Mouse (Mus musculus) CH12.LX (cell line): ENCODE data around the gene Mtnr1b.

Source experiments
- BHLHE40 ChIP-seq: IDR thresholded peaks from 2 replicates; pipeline ENCODE4 v1.6.1; 2011; ENCODE audit warnings: mild to moderate bottlenecking, low read depth, low read length, improper control_type of control experiment
- CHD2 ChIP-seq: IDR thresholded peaks from 2 replicates; pipeline ENCODE4 v1.6.1; 2011; ENCODE audit warnings: low read length, improper control_type of control experiment
- CTCF ChIP-seq, 2 experiments: IDR thresholded peaks in 1 of 2; conservative IDR thresholded peaks in 1 of 2; 2 replicates each; pipeline ENCODE4 v1.5.1; 2011 to 2012; ENCODE audit warnings: low read depth in 2 of 2, low read length in 2 of 2, improper control_type of control experiment in 1 of 2, inconsistent platforms in 1 of 2, mild to moderate bottlenecking in 1 of 2, moderate library complexity in 1 of 2
- E2F4 ChIP-seq: IDR thresholded peaks from 2 replicates; pipeline ENCODE4 v1.6.1; 2011; ENCODE audit warnings: low read depth, low read length, improper control_type of control experiment; ENCODE audit not compliant: insufficient replicate concordance
- ELF1 ChIP-seq: IDR thresholded peaks from 2 replicates; pipeline ENCODE4 v1.6.1; 2014; ENCODE audit warnings: low read depth, mild to moderate bottlenecking, inconsistent platforms, low read length, improper control_type of control experiment
- EP300 ChIP-seq: IDR thresholded peaks from 2 replicates; pipeline ENCODE4 v1.6.1; 2011; ENCODE audit warnings: low read length, improper control_type of control experiment
- ETS1 ChIP-seq: conservative IDR thresholded peaks from 2 replicates; pipeline ENCODE4 v1.6.1; 2012; ENCODE audit warnings: low read depth, mild to moderate bottlenecking, inconsistent platforms, low read length, improper control_type of control experiment, moderate library complexity
- MAX ChIP-seq: IDR thresholded peaks from 2 replicates; pipeline ENCODE4 v1.6.1; 2011; ENCODE audit warnings: low read length, improper control_type of control experiment
- MYC ChIP-seq: IDR thresholded peaks from 2 replicates; pipeline ENCODE4 v1.6.1; 2011; ENCODE audit warnings: low read depth, mild to moderate bottlenecking, improper control_type of control experiment, low read length
- NELFE ChIP-seq: IDR thresholded peaks from 2 replicates; pipeline ENCODE4 v1.6.1; 2011; ENCODE audit warnings: low read depth, low read length, improper control_type of control experiment
- POLR2A ChIP-seq: IDR thresholded peaks from 2 replicates; pipeline ENCODE4 v1.6.1; 2011; ENCODE audit warnings: low read depth, mild to moderate bottlenecking, improper control_type of control experiment, low read length
- POLR2AphosphoS2 ChIP-seq: IDR thresholded peaks from 2 replicates; pipeline ENCODE4 v1.6.1; 2011; ENCODE audit warnings: low read depth, low read length, improper control_type of control experiment
- TBP ChIP-seq: conservative IDR thresholded peaks from 2 replicates; pipeline ENCODE4 v1.6.1; 2011; ENCODE audit warnings: low read depth, low read length, improper control_type of control experiment
- ZNF384 ChIP-seq: IDR thresholded peaks from 2 replicates; pipeline ENCODE4 v1.6.1; 2012; ENCODE audit warnings: low read depth, low read length, improper control_type of control experiment, inconsistent platforms

- no peak for TF ChIP-seq CTCF (conservative IDR thresholded peaks at IDR 0.05 in 1 of 2, IDR thresholded peaks at IDR 0.05 in 1 of 2; ENCODE audit: low read depth in 2 of 2, low read length in 2 of 2)
- TF ChIP-seq EP300, result no peak
- no peak for TF ChIP-seq ETS1
- no peak for TF ChIP-seq POLR2AphosphoS2
- no peak for TF ChIP-seq POLR2A
- TF ChIP-seq E2F4, result no peak
- no peak for TF ChIP-seq ELF1
- no peak for TF ChIP-seq BHLHE40
- TF ChIP-seq ZNF384, result no peak
- TF ChIP-seq NELFE, result no peak
- no peak for TF ChIP-seq TBP
- no peak for TF ChIP-seq CHD2
- TF ChIP-seq MYC, result no peak
- TF ChIP-seq MAX, result no peak
These were observed 79.9 kb downstream of the Mtnr1b start for GRCm38 (mm10) chr9:15794408-15794807.
